Mouse (Mus musculus) embryo, embryonic 10 days (tissue): ENCODE measurements around the gene Pced1b.
"Not testable (repeated sequence)": the region's sequence is repeated elsewhere in the genome, so short reads cannot be mapped to it uniquely, and the experiment has no call there.

Experiments used
- DNase-seq: peaks from one replicate; pipeline ENCODE4 v3.0.0-alpha.2; 2015; ENCODE audit warnings: low spot score

Gene Pced1b

GRCm38 (mm10) chr15:97342336-97342735 is 95.4 kb downstream of the Pced1b start:
- no peak for DNase-seq

- no peak for DNase-seq
These were observed 96.0 kb downstream of the Pced1b start for GRCm38 (mm10) chr15:97342945-97343344.

DNA sequence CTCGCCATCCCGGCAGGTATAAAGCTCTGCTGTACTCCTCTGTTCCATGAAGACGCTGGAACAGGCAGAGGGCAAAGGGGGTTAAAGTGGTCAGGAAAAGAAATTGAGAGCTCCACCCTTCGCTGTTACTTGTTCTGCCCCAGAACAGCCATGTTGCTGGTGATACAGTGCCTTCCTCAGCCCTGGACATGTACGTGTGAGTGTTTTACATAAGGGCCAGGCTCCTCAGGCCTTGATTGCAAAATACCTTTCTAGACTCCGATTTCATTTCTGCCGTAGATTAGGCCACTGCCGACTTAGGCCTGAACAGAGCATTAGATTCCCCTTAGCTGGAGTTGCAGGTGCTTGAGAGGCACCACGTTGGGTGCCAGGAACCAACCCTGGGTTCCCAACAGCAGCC is 97.0 kb downstream of the Pced1b start:
- no peak for DNase-seq

DNA sequence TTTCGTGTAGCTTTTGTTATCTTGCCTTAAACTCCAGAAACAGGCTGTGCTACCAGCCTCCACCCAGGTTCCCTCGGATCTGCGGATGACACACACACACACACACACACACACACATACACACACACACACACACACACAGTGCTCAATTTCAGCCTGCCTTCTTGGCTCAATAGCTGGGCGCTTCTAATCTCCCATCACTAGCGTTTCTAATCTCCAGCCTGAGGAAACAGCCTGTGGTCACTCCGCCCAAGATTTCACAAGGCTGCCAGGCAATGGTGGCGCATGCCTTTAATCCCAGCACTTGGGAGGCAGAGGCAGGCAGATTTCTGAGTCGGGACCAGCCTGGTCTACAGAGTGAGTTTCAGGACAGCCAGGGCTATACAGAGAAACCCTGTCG is 98.2 kb downstream of the Pced1b start:
- no peak for DNase-seq

- no peak for DNase-seq
These were observed 99.0 kb downstream of the Pced1b start for GRCm38 (mm10) chr15:97345917-97346316.

DNA sequence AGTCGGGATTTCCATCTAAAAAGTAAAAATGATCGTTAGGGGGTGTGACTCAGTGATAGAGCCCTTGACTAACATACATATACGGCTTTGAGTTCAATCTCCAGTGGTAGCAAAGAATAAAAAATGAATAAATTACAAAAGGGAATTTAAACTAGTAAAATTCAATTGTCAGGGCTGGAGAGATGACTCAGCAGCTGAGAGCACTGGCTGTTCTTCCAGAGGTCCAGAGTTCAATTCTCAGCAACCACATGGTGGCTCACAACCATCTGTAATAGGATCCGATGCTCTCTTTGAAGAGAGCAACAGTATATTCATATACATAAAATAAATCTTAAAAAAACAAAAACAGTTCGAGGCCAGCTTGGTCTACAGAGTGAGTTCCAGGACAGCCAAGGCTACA is 99.5 kb downstream of the Pced1b start:
- DNase-seq, result no peak

DNA sequence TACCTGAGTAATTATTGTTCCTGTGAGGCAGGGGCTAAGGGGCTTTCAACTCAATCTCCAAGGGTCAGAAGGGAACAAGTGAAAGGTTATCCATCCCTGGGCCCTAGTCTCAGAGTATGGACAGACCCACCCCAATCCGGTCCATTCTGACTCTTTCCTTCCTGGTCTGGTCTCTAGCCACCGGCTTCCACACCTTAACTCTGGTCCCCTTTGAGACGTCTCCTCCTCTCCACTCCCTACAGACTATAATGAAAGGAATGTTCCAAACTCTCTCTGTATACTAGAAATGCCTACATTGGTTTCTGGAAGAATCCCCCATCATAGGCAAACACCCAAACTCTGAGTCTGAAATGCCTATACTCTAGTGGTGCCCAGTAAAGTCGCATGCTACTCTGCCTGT is 100.0 kb downstream of the Pced1b start:
- no peak for DNase-seq

GRCm38 (mm10) chr15:97348566-97349315 is 101.8 kb downstream of the Pced1b start:
- DNase-seq, result no peak

GRCm38 (mm10) chr15:97350528-97350927 is 103.6 kb downstream of the Pced1b start:
- DNase-seq, result no peak

GRCm38 (mm10) chr15:97351016-97351415 is 104.1 kb downstream of the Pced1b start:
- DNase-seq, result no peak

- DNase-seq, result no peak
These were observed 104.8 kb downstream of the Pced1b start for GRCm38 (mm10) chr15:97351681-97352080.

DNA sequence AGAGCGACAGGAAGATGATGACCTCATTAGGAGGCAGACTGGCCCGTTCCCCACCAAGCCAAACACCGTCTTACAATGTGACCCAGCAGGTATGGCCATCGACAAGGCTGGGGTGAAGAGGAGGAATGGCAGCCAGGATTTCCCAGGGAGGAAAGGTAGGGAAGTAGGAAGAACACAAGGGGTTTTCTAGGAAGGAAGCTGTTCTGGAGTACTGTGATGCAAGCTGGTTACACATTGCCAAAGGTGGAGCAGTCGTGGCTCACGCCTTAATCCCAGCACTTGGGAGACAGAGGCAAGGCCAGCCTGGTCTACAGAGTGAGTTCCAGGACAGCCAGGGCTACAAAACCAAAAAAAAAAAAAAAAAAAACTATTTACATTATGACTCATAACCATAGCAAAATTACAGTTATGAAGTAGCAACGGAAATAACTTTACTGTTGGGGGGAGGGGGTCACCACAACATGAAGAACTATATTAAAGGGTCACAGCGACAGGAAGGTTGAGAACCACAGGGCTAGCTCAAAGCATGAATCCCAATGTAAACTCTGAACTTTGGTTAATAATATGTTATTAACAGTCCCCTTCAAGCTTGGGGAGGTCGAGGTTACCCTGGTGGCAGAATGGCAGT is 108.9 kb downstream of the Pced1b start:
- DNase-seq, result no peak

DNA sequence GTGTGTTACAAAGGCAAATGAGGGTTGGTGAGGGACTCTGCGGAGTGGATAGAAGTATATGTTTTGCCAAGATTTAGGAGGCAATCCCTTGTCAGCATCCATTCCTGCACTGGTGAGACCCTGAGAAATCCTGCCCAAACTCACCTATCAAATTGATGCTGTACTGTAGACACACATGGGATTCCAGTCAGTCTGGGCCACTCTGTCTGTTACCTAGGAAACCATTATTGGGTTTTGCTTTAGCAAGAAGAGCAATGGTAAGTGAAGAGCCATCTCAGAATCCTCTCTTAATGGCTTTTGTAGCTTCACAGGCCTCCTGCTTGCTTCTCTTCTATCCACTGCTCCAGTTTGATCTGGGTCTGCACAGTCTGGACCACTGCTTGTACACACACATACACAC is 110.1 kb downstream of the Pced1b start:
- DNase-seq, result no peak

DNA sequence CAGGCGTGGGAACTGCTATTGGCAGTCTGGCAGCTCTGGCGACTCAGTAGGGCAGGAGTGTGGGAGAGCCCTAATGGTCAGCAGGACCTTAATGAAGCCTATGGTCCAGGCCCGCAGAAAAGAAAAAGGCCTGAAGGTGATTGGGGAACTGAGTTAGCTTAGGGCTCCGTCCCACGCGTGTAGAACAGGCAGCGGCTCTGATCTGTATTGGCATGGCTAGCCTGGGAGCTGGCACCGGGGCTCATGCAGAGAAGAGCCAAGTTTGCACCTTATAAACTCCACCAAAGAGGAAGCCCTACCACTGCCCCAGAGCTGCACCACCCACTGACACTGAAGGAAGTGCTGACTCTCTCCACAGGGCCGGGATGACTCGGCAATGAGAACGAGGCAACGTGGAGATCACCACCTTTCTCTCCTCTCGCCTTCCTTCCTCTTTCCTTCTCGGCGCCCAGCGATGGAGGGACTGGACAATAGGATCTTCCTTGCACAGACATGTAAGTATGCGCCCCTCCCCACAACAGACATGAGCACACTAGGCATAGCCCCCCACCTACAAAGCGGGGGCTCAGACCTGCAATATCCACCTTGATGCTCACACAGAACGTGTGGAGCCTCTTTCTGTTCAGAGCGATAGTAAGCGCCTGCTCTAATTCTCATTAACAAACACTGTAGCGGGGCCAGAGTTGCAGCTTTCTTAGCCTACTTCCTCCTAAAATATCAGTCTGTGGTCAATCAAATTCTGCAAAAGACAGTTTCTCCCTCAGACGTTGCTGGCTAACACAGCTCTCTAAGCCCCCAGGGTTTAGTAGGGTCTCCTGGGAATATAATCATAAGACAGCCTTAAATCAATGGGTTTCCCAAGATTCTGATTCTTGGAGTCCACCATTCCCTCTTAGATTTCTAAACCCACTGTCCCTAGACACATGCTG is 114.2 kb downstream of the Pced1b start:
- DNase-seq, result no peak

DNA sequence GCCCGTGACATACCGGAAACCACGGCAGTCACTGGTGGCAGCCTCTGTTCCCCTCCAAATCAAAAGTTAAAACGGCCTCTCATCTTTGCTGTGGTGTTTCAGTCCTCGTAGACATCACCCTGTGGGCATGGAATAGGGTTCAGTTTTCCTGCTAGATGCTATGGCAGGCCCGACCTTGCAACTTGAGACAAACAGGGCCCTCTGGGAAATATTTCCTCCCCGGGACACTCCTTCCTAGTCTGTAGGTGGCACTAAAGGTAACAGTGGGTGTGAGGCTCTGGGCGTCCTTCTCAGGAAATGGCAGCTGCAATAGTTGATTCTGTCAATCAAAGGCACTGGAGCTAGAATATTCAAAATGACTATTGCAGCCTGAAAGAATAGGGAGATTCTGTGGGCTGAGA is 114.9 kb downstream of the Pced1b start:
- no peak for DNase-seq

- DNase-seq, result not testable (repeated sequence)
These were observed 117.4 kb downstream of the Pced1b start for GRCm38 (mm10) chr15:97364271-97364670.

- DNase-seq, result no peak
These were observed 118.1 kb downstream of the Pced1b start for GRCm38 (mm10) chr15:97364968-97365367.

GRCm38 (mm10) chr15:97368035-97368608 is 121.2 kb downstream of the Pced1b start:
- no peak for DNase-seq

- DNase-seq, result no peak
These were observed 121.7 kb downstream of the Pced1b start for GRCm38 (mm10) chr15:97368631-97369030.

GRCm38 (mm10) chr15:97369144-97369543 is 122.2 kb downstream of the Pced1b start:
- DNase-seq, result no peak

DNA sequence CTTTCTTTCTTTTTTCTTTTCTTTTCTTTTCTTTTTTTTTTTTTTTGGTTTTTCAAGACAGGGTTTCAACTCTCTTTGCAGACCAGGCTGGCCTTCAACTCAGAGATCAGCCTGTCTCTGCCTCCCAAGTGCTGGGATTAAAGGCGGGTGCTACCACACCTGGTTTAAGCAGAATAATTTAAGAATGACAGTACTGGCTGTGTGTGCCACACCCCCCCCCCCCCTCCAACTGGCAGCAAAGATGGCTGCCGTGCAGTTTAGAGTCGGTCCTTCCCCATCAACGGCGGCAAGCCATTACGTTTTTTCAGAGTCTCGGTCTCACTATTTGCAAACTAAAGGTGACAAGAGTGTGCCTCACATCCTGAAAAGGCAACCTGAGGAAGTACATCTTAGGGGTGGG is 124.0 kb downstream of the Pced1b start:
- DNase-seq, result no peak

DNA sequence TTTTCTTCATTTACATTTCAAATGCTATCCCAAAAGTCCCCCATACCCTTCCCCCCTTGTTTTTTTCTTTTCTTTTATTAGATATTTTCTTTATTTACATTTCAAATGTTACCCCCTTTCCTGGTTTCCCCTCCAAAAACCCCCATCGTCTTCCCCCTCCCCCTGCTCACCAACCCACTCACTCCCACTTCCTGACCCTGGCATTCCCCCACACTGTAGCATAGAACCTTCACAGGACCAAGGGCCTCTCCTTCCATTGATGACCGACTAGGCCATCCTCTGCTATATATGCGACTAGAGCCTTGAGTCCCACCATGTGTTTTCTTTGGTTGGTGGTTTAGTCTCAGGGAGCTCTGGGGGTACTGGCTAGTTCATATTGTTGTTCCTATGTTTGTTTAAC is 125.1 kb downstream of the Pced1b start:
- not testable (repeated sequence) for DNase-seq
